In genomic region chr9:97831216-97831615, GRCm38 (mm10) we compare ENCODE assay signal across 15 mouse cellular contexts.
"Had no signal": no experiment of that assay in that cellular context is flagged by ENCODE, and none has a peak within 500 bp of the region (broad histone marks: within the 10 kb centered on the region; RNA-seq: fewer than 3 reads in every experiment).

No protein-coding gene starts in this region.

- H3K9me3 ChIP-seq: liver, embryonic 13.5 days; midbrain, embryonic 15.5 days; neural tube, embryonic 13.5 days had no signal

- H3K4me1 ChIP-seq: liver, embryonic 13.5 days had no signal

- DNase-seq: kidney, postnatal 14 days; kidney, postnatal 4 days; liver, embryonic 13.5 days; lung, adult 2 months; lung, postnatal 14 days; lung, postnatal 4 days; retina, postnatal 1 day; right cerebral cortex, postnatal 25 days; spleen, adult 18-20 months; thymus, adult 18-20 months; thymus, postnatal 36 days had no signal

- H3K9ac ChIP-seq: liver, embryonic 13.5 days; midbrain, embryonic 15.5 days; neural tube, embryonic 13.5 days had no signal

- ATAC-seq: midbrain, embryonic 15.5 days had no signal

- H3K27ac ChIP-seq: liver, embryonic 13.5 days; midbrain, embryonic 15.5 days; neural tube, embryonic 13.5 days had no signal

- H3K27me3 ChIP-seq: liver, embryonic 13.5 days; midbrain, embryonic 15.5 days; neural tube, embryonic 13.5 days had no signal

- H3K36me3 ChIP-seq: liver, embryonic 13.5 days; midbrain, embryonic 15.5 days; neural tube, embryonic 13.5 days had no signal

- H3K4me3 ChIP-seq: liver, embryonic 13.5 days; midbrain, embryonic 15.5 days; myocyte; neural tube, embryonic 13.5 days had no signal

- H3K4me2 ChIP-seq: liver, embryonic 13.5 days; midbrain, embryonic 11.5 days; midbrain, embryonic 15.5 days; neural tube, embryonic 13.5 days had no signal
